Mouse (Mus musculus): ENCODE measurements around the gene Cntnap2.

DNA sequence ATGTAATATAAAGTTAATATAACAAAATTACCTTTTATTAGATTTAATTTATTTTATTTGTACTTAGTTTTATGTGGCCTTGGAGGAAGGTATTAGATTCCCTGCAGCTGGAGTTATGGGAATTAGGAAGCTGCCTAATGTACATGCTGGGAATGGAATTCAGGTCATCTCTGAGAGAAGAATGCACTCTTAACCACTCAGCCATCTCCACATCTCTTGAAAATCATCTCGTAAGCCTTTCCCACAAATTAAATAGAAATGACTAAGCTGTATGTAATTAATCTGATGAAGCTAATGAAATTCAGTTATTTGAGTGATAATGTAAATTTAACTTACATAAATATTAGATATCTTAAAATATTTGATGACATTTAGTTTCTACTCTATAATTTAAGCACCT lies 826.3 kb downstream of the Cntnap2 start:
- TF ChIP-seq CTCF (IDR thresholded peaks at IDR 0.05; ENCODE audit: low read depth, low read length) (no peak), POLR2A (IDR thresholded peaks at IDR 0.05; ENCODE audit: extremely low read depth, insufficient read depth, low read length) (no peak)

Data from liver, adult 2 months (tissue).